Mouse (Mus musculus): ENCODE results near the gene Slc38a3. TPM values are rescaled to one million over a fixed set of nuclear protein-coding genes. Genes with fewer than 3 reads are reported as not detected.

Gene Slc38a3
- total RNA-seq, 2 experiments from 2014 or later, result 60.8 to 94.7 TPM

GRCm38 (mm10) chr9:107637070-107637469 is 32.3 kb downstream of the Slc38a3 start:
- no peak overlapping the region for H3K27ac ChIP-seq
- no peak for DNase-seq
- intact Hi-C loops (cut with DNase I), result no loop called here
- no peak overlapping the region for H3K4me3 ChIP-seq
- no peak for TF ChIP-seq CTCF (IDR thresholded peaks at IDR 0.05)

DNA sequence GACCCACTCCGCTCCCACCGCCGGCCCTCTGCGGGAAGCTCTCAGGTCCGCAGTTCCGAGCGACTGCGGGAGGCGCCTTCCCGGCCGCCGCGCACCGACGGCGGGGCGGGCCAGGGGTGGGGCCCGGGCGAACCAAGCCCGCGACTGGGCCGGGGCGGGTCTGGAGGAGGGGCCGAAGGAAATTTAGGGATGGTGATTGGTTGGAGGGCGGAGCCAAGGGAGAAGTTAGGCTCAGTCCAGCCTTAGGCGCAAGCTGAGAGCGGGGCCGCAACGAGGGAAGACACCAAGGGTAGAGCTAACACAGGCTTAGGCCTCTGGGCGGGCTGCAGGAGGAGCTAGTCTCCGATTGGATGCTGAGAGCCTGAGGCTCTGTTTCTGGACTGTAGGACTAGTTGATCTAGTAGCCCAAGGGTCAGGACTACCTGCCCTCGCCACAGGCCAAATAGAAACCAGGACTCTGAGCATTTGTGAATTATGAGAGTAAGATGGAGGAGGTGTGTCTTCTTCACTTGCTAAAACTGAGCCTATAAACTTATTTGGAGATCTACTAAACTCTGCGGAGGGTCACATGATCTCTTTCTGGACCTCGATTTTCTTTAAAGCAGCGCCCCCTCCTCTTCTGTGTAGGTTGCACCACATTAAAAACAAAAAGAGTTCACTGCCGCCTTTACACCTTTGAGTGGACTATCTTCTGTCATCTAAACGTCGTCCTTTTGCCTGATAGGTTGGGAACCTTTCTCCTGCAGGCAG is 33.9 kb downstream of the Slc38a3 start, which contains the start of gene Gnai2:
Gene Gnai2, minus strand, starts transcription at position 89 of the 750 bp plus-strand sequence.
- peak within 1 kb of the TSS; percentile 94 for H3K27ac ChIP-seq
- intact Hi-C loops (cut with DNase I), result no loop called here
- peak within 1 kb of the TSS; percentile 98 for H3K4me3 ChIP-seq
- peak; percentile 98 for DNase-seq
- no peak for TF ChIP-seq CTCF (IDR thresholded peaks at IDR 0.05)

DNA sequence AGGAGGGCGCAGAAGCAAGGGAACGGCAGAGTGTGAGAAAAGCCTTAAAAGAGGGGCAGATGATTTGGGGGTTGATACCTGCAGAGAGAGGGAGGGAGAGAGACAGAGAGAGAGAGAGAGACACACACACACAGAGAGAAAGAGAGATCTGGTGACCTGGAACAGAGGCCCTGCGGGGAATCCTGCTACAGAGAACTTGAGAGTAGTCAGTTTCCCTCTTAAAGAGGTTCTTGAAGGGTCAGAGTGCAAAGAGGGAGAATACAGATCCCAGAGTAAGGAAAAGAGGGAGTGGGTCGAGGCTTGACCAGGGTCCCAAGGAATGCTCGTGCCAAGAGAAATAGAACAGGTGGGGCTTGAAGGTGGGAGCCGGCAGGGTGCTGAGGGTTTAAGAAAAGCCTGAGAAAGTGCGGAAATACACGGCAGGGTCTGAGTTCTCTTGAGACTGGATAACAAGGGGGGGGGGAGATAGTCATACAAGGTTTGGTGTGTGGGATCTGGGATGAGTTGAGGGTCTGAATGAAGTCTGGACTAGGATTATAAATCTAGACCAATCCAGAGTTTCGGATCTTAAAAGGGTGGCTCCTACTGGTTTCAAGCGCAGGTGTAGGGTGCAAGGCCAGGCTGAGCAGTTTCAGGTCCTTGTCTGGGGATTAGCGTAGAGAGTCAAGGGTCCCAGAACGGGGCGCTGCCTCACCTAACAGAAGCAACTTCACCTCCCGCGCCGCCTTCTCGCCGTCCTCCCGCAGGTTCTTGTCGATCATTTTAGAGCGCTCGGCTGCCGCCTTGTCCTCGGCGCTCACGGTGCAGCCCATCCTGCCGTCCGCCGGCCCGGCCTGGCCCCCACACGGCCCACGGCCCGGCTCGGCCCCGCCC is 34.7 kb downstream of the Slc38a3 start:
- intact Hi-C loops (cut with DNase I), result no loop called here
- no peak for TF ChIP-seq CTCF (IDR thresholded peaks at IDR 0.05)
- DNase-seq, result no peak
- peak overlapping the region; percentile 98 for H3K4me3 ChIP-seq
- peak overlapping the region; percentile 94 for H3K27ac ChIP-seq

GRCm38 (mm10) chr9:107633661-107634405 is 35.5 kb downstream of the Slc38a3 start:
- peak; percentile 55 for DNase-seq
- TF ChIP-seq CTCF (IDR thresholded peaks at IDR 0.05), result no peak
- Histone ChIP-seq H3K4me3 (peak overlapping the region; percentile 98), H3K27ac (peak overlapping the region; percentile 94)
- intact Hi-C loops (cut with DNase I), result no loop called here

DNA sequence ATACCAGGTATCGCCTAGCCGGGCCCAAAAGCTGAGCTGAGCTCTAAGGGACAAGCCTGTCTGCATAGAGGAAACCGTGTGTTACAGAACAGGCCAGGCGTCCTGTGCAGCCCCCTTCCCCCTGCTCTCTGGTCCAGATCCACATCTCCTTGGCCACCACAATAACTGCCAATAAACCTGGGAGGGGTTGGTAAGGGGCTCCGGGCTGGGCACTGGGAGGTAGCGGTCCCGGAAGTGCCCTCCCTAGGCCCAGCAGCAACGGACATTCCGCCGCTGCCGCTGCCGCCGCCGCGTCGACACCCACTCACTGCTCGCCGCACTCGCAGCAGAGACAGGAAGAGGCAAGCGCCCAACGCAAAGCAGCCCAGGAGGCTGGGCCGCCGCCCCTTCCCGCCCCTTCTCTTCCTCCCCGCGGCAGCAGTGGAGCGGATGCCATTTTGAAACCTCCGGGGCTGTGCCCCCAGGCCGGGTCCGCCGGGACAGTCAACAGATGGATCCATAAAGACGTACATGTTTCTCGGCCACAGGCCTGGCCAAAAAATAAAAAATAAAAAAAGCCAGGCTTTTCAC is 36.2 kb downstream of the Slc38a3 start:
- peak; percentile 87 for DNase-seq

DNA sequence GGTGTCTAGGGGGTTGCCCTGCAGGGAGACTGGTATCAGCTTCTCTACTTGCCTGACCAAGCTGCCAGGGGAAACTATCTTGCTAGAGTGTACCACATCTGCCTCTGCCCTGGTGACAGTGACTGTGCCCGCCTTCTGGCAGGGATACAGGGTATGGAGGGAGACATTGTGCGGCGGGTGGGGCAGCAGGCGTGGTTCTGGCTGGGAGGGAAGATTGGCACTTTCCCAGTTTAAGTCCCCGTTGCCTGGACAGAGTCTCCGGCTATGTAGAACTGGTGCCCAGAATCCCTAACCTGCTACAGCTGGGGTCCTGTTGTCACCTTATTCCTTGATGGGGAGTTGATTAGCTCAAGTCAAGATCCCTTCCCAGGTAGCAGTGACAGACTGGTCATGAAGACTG is 36.9 kb downstream of the Slc38a3 start:
- H3K27ac ChIP-seq, result peak overlapping the region; percentile 94
- peak; percentile 66 for DNase-seq
- H3K4me3 ChIP-seq, result peak overlapping the region; percentile 98
- intact Hi-C loops (cut with DNase I), result no loop called here
- TF ChIP-seq CTCF (IDR thresholded peaks at IDR 0.05), result no peak

More for the DNA sequence above, 36.2 kb downstream of the Slc38a3 start:
- TF ChIP-seq CTCF (IDR thresholded peaks at IDR 0.05), result no peak
- Histone ChIP-seq H3K27ac (peak overlapping the region; percentile 94), H3K4me3 (peak overlapping the region; percentile 98)
- intact Hi-C loops (cut with DNase I), result no loop called here

- intact Hi-C loops (cut with DNase I), result no loop called here
- H3K4me3 ChIP-seq, result peak overlapping the region; percentile 98
Measured at GRCm38 (mm10) chr9:107631861-107632260, 37.5 kb downstream of the Slc38a3 start.

DNA sequence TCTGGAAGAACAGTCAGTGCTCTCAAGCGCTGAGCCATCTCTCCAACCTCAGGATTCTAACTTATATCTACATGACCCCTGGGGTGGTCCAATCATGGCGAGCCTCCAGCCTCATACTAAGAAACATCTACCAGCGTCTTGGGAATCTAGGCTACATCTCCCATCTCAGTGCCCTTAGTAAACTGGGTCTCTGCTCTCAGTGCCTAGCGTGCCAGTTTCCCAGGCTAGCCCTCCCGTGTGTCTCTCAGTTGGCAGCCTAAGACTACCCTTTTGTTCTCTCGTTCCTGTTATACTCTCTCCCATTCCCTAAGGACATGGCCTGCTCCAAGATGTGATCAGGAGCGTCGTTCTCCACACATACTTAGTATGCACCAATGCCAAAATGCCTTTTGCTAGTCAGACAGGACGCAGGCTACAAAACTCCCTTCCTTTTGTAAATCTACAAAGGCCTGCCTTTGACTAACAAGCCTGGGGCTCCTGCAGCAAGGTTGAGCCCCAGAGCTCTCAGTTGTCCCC is 38.0 kb downstream of the Slc38a3 start:
- TF ChIP-seq CTCF (IDR thresholded peaks at IDR 0.05), result no peak
- no peak for DNase-seq
- intact Hi-C loops (cut with DNase I), result no loop called here
- Histone ChIP-seq H3K27ac (peak overlapping the region; percentile 94), H3K4me3 (peak overlapping the region; percentile 98)

More at GRCm38 (mm10) chr9:107631861-107632260, 37.5 kb downstream of the Slc38a3 start:
- H3K27ac ChIP-seq, result peak overlapping the region; percentile 94
- no peak for TF ChIP-seq CTCF (IDR thresholded peaks at IDR 0.05)
- no peak for DNase-seq

GRCm38 (mm10) chr9:107630576-107630975 is 38.8 kb downstream of the Slc38a3 start:
- peak overlapping the region; percentile 98 for H3K4me3 ChIP-seq
- DNase-seq, result peak; percentile 54

DNA sequence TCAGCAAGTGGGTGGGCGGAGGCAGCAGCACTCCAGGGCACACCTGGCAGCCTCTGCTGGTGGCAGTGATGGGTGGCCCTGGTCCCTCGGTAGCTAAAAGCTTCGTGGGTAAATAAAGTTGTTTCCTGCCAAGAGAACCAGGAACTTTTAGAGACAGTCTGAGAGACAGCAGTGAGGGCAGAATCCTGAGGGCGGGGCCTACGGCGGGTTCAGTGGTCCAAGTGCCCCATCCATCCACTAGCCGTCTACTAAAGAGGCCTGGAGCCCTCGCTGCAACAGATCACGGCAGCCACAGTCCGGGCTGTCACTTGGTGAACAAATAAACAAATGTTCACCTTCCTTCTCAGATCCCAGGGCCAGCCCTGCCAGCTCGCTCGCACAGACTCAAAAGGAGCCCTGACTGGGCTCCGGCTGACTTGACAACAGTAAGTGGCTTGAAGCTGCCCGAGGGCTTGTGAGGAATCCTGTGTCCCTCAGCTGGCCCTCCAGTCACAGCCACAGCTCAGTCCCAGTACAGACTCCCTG is 39.4 kb downstream of the Slc38a3 start:
- intact Hi-C loops (cut with DNase I), result no loop called here
- no peak for DNase-seq
- H3K4me3 ChIP-seq, result peak overlapping the region; percentile 98
- TF ChIP-seq CTCF (IDR thresholded peaks at IDR 0.05), result no peak
- peak overlapping the region; percentile 94 for H3K27ac ChIP-seq

More at GRCm38 (mm10) chr9:107630576-107630975, 38.8 kb downstream of the Slc38a3 start:
- intact Hi-C loops (cut with DNase I), result no loop called here
- no peak for TF ChIP-seq CTCF (IDR thresholded peaks at IDR 0.05)
- peak overlapping the region; percentile 94 for H3K27ac ChIP-seq

DNA sequence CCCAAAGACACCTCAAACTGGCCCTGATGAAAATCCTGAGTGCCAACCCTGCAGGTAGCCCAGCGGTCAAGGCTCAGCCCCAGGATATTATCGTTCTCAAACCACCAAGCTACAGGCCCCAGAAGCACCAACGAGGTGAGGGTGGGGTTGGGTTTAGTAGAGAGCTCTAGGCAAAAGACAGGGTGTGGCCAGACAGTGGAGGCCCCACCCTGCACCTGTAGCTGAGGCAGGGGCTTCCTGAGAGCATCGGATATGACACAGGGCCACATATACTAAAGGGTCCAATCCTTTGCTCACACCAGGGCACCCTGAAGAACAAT is 40.0 kb downstream of the Slc38a3 start:
- Histone ChIP-seq H3K27ac (peak overlapping the region; percentile 94), H3K4me3 (peak overlapping the region; percentile 98)
- no peak for DNase-seq
- TF ChIP-seq CTCF (IDR thresholded peaks at IDR 0.05), result no peak
- intact Hi-C loops (cut with DNase I), result no loop called here

All from gastrocnemius, adult 2 months (tissue).